Mouse (Mus musculus): Measurements from ENCODE around the gene Stac2.
A peak's percentile ranks its signal among the peaks of the same experiment; 100 is the strongest.

Gene Stac2

DNA sequence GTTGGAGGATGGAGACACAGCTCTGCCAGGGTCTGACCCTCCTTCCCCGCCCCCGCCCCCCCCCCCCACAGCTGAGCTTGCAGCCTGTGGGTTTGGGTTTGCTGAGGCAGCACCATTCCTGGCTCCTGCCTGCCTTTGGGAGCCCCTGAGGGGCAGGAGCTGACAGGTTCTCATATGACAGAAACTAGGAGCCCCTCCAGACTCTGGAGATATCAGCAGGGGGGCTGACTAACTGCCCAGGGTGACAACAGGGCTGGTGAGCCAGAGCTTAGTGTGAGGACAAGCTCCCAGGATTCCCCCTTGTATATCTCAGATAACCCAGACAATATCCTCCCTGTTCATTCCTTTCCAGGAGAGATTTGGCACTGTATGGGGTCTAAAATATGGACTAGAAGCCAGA is 2.3 kb downstream of the Stac2 start:
- no peak for DNase-seq (ENCODE audit: low spot score in 2 of 2)

DNA sequence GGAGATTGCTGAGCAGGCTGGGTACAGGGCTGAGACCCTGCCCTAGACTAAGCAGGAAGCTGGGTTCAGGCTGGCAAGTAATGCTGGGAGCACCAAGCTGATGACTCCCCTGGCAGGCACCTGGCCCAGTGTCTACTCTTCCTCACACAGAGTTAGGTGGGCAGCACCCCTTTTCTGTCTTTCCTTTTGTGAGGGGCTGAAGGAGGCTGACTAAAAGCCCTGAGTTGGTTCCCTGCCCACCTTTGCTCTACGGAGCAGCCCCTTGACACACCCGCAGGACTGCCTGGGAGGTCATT is 2.8 kb downstream of the Stac2 start:
- no peak for DNase-seq (ENCODE audit: low spot score in 2 of 2)

DNA sequence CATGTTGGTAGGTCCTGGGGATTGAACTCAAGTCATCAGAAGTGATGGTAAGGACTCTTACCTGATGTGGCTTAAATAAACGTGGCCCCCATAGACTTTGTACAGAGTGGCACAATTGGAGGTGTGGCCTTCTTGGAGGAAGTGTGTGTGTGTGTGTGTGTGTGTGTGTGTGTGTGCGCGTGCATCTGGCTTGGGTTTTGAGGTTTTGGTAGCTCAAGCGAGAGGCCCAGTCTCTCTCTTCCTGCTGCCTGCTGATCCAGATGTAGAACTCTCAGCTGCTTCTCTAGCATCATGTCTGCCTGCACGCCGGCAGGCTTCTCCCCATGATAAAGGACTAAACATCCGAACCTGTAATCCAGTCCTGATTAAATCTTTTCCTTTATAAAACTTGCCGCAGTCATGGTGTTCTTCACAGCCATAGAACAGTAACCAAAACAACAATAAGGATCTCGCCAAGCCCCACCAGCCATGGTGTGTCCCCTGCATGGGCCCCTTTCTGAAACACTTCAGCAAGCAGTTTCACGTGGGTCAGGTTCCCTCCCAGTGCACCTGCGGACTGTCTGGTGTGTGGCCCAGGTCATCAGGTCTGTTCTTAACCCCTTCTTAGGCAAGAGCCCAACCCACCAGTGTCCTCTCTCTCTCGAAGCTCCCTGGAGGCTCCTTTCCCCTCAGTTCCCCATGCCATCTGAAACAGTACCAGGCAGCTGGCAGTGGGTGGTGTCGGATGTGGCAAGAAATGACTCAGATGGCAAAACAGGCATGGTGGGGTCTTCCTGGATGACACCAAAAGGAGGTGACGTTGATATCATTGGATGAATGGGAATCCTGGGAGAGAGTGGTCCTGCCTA is 3.4 kb downstream of the Stac2 start:
- no peak for DNase-seq (ENCODE audit: low spot score in 2 of 2)

- no peak for DNase-seq (ENCODE audit: low spot score in 2 of 2)
Observed at GRCm38 (mm10) chr11:98047745-98048144, 5.5 kb downstream of the Stac2 start.

- no peak for DNase-seq (ENCODE audit: low spot score in 2 of 2)
Observed at GRCm38 (mm10) chr11:98046466-98046865, 6.8 kb downstream of the Stac2 start.

DNA sequence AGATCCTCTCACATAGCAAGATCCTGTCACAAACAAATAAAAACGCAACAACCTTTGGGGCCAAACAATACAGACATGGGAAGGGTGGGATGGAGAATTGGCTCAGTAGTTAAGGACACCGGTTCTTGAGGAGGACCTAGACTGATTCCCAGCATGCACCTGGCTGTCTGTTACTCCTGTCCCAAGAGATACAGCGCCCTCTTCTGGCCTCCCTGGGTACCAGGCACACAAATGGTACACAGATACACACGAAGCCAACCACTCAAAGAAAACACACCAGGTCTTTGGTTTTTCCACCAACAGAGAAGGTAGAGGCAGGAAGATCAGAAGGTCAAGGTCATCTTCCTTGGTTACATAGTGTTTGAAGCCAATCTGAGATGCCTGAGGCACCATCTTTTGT is 7.7 kb downstream of the Stac2 start:
- no peak for DNase-seq (ENCODE audit: low spot score in 2 of 2)

GRCm38 (mm10) chr11:98044074-98044473 is 9.2 kb downstream of the Stac2 start:
- DNase-seq (ENCODE audit: low spot score in 2 of 2) = no peak

DNA sequence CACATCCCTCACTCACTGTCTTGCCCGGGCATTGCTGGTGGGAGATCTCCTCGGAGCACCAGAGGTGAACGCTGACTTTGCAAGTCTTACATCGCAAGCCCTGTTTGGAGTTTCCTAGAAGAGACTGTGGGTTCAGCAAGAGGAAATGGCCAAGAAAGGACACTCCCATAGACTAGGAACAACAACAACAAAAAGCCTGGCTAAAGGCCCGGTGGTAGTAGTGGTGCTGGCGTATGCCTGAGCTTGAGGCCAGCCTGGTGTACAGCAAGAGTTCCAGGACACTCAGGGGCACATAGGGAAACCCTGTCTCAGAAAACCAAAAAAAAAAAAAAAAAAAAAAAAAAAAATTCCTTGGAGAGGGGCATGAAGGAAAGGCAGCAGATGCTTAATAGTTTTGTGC is 10.5 kb downstream of the Stac2 start:
- no peak for DNase-seq (ENCODE audit: low spot score in 2 of 2)

- no peak for DNase-seq (ENCODE audit: low spot score in 2 of 2)
Observed at GRCm38 (mm10) chr11:98040975-98041374, 12.3 kb downstream of the Stac2 start.

DNA sequence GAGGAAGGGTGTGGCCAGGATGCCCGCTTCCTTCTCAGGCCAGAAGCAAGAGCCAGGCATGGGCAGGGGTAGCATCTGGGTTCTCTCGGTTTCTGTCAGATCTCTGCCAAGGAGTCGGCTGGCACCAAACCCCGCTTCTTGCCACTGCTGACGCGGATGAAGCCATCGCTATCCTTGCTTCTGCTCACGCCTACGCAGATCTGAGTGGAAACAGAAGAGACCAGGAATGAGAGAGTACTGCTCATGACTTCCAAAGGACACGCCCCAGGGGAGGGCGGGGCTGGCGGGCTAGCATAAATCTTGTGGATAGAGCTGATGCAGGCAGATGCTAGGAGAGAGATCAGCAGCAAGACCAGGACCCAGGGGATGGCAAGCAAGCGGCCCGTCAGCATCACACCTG is 15.4 kb downstream of the Stac2 start:
- peak; percentile 65 to 85 for DNase-seq (ENCODE audit: low spot score in 2 of 2)

DNA sequence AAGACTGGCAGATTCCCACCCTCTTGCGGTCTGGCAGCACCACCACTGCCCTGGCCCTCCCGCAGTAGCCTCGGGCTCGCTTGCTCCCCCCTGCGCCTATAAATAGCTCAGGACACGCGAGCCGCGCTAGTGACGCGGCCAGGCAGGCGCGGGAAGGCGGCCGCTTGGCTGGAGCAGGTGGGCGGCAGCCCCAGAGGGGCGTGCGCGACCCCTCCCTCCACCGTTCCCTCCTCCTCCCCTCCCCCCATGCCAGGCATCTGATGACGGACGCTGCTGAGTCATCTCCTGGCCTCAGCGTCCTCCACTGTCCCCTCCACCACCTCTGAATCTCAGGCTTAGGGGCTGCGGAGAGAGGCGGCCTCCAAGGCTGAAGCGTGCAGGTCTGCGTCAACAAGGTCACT is 17.3 kb downstream of the Stac2 start:
- no peak for DNase-seq (ENCODE audit: low spot score in 2 of 2)

- DNase-seq (ENCODE audit: low spot score in 2 of 2) = no peak
Observed at GRCm38 (mm10) chr11:98034840-98035239, 18.4 kb downstream of the Stac2 start.

DNA sequence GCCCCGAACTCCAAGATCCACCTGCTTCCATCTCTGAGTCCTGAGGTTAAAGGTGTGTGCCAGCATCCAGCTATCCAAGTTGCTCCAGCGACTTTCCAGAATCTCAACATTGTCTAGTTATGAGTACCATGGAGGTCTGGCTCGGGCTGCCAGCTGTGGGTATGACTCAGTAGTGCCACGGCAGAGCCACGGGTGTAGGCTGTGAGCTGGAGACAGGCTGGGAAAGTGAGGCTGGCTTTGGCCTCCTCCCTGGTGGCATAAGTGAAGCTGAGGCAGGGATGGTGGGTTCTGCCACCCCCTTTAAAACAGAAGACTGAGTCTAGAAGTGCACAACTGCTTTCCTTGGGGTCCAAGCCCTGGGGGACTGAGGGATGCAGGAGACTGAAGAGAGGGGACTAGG is 19.2 kb downstream of the Stac2 start:
- DNase-seq (ENCODE audit: low spot score in 2 of 2) = no peak

DNA sequence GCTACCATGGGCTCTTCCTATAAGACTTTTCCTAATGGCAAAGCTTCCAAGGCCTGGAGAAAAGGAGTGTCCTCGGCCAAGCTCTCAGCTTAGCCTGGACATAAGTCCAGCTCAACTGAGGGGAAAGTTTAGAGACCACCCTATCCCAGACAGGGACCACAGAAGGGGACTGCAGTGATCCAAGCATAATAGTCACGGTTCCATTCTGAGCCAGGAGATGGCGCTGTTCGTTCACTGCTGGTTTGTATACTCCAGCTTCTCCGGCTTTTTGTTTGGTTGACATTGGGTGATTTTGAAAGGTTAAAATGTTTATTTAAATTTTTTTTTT is 21.9 kb downstream of the Stac2 start:
- no peak for DNase-seq (ENCODE audit: low spot score in 2 of 2)

DNA sequence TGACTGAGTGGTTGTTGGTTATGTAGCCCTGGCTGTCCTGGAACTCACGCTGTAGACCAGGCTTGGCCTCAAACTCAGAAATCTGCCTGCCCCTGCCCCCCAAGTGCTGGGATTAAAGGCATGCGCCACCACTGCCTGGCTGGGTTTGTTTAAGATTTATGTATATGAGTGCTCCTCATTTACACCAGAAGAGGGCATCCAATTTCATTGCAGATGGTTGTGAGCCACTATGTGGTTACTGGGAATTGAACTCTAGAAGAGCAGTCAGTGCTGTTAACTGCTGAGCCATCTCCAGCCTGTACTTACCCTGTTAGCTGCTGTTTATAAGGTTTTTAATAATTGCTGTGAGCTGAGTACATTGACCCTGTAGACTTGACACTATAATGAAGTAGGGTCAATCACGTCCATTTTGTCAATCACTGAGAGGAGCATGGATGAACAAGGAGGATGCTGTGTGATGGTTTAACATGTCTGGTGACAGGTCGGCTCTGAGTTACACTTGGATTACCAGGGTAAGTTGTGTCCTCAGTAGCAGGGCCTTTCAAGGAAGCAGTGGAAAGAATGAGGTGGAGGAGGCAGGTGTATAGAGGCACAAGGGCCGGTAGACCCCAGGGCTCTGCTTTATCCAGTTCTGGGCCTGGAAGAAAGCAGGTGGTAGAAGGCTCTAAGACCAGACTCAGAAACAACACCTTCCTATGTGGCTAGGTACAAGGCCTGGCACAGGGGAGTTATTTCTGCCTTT is 22.4 kb downstream of the Stac2 start:
- no peak for DNase-seq (ENCODE audit: low spot score in 2 of 2)

DNA sequence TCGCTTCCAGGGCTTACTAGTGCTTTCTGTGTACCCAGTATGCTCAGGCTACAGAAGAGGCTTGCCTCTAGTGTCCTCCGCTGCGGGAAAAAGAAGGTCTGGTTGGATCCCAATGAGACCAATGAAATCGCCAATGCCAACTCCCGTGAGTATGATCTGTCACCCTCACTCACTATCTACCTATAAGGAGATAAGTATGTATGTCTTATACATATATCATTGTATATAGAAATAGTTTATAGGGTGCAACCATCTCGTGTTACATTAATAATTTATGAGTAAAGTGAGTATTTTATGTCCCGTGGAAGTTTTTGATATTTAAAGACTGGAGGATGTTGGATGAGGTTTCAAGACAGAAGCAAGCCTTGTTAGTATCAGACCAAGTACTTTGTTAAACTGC is 25.5 kb downstream of the Stac2 start:
- DNase-seq (ENCODE audit: low spot score in 2 of 2) = no peak

GRCm38 (mm10) chr11:98027297-98027688 is 26.0 kb downstream of the Stac2 start:
- no peak for DNase-seq (ENCODE audit: low spot score in 2 of 2)

DNA sequence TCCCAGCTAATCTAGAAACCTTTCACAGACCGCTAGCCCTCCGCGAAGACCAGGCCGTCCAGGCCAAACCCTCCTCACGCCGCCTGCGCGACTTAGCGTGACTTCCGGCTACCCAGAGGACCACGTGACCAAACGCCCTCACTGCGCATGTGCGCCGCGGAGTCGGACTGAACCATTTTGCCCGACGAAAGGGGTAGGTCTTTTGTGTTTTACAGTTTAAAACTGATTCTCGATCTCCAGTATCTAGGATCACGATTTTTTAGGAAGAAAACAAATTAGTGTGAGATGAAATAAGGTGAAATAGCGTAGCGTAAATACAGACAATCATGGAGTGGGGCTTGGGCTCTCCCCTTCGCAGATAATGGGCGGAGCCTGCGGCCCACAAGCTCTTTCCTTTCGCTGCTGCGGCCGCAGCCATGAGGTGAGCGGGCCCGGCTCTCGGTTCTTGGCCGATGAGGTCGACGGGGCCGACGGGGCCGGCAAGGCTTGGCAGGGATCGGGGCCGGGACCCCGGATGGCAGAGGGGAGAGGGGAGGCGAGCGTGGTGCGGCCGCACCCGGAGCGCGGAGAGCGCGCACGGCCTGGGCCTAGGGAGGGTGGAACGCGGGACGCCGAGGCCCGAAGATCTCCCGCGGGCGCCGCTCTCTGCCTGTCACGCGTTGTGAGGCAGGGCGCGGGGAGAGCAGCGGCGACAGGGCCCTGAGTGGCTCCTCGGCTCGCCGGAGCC is 26.5 kb downstream of the Stac2 start, which contains the start of gene Rpl19:
Rpl19 (plus strand) TSS at position 141 of the 727 bp plus-strand sequence.
- peak; percentile 82 to 84 for DNase-seq (ENCODE audit: low spot score in 2 of 2)

- no peak for DNase-seq (ENCODE audit: low spot score in 2 of 2)
Observed at GRCm38 (mm10) chr11:98026248-98026569, 27.1 kb downstream of the Stac2 start.

GRCm38 (mm10) chr11:98024516-98024915 is 28.7 kb downstream of the Stac2 start:
- no peak for DNase-seq (ENCODE audit: low spot score in 2 of 2)

DNA sequence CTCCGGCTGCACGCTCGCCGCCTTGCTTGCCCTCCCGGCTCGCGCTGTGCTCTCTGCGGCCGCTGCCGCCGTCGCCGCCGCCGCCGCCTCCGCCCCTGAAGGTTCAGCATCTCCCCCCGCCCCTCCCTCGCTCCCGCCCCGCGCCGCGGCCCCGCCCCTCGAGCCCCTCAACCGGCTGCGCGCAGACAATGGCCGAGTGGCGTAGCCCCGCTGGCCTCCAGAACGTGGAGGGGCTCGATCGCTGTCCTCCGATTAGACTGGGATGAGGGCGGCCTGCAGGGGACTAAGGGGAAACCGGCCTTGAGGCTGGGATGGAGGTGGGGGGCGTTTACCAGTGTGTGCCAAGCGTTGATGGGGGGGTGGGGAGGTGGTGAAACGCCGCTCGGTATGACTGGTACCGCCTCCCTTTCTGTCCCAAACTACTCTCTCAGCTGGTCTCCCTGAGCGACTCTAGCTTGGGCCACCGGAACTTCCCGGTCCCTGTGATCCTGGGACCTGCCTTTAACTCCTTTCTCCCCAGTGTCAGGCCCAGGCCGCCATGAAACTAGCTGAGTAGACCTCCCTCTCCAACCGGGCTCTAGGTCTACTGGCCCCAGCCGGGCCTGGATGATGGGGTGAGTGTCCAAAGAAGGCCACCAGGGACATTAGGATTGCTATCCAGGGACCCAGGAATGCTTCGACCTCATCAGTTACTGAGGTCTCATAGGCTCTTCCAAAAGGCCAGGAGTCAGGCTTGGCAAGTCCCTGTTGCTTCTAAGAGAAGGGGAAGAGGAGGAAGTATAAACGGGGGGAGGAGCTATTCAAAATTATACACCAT is 30.5 kb downstream of the Stac2 start, which contains the start of gene Cacnb1:
Cacnb1 (minus strand) TSS at position 480 of the 817 bp plus-strand sequence.
- DNase-seq (ENCODE audit: low spot score in 2 of 2) = no peak

- no peak for DNase-seq (ENCODE audit: low spot score in 2 of 2)
Observed at GRCm38 (mm10) chr11:98022253-98022554, 31.1 kb downstream of the Stac2 start.
